Mouse (Mus musculus) MEL (cell line): ENCODE results near the gene Gm38394. TPM values are rescaled to one million over a fixed set of nuclear protein-coding genes. Genes with fewer than 3 reads are reported as not detected.

Experiments used
- DNase-seq: peaks from one replicate; pipeline ENCODE4 v3.0.0; 2011; ENCODE audit warnings: low read depth, low spot score
- H3K27ac ChIP-seq: 2 replicates; pipeline ENCODE4 v1.5.1; 2012; ENCODE audit warnings: low read depth, mild to moderate bottlenecking, control low read depth, low read length, moderate library complexity; ENCODE audit not compliant: control insufficient read depth
- H3K27me3 ChIP-seq, 2 experiments: fragments of 150-350 bp in 1 of 2; sonication (generic) in 1 of 2; 2 replicates each; pipeline ENCODE4 v1.6.1; 2012; ENCODE audit warnings: low read length in 2 of 2, mild to moderate bottlenecking in 2 of 2, improper control_type of control experiment in 1 of 2, moderate library complexity in 1 of 2; ENCODE audit not compliant: insufficient read depth in 2 of 2, control insufficient read depth in 1 of 2
- H3K36me3 ChIP-seq, 2 experiments: 2 replicates each; pipeline ENCODE4 v1.6.1; 2012 to 2014; ENCODE audit warnings: low read length in 2 of 2, improper control_type of control experiment in 1 of 2, inconsistent platforms in 1 of 2, mild to moderate bottlenecking in 1 of 2; ENCODE audit not compliant: insufficient read depth in 2 of 2, control insufficient read depth in 1 of 2
- H3K4me1 ChIP-seq, 2 experiments: fragments of 150-350 bp in 1 of 2; sonication (generic) in 1 of 2; 2 replicates each; pipeline ENCODE4 v1.6.1; 2012; ENCODE audit warnings: low read length in 2 of 2, improper control_type of control experiment in 1 of 2, mild to moderate bottlenecking in 1 of 2; ENCODE audit not compliant: insufficient read depth in 2 of 2, control insufficient read depth in 1 of 2
- H3K4me3 ChIP-seq, 2 experiments: fragments of 150-350 bp in 1 of 2; sonication (generic) in 1 of 2; 2 replicates each; pipeline ENCODE4 v1.5.1; 2012; ENCODE audit warnings: low read depth in 2 of 2, low read length in 2 of 2, mild to moderate bottlenecking in 2 of 2, moderate library complexity in 2 of 2, control low read depth in 1 of 2, improper control_type of control experiment in 1 of 2; ENCODE audit not compliant: control insufficient read depth in 1 of 2, insufficient read depth in 1 of 2
- H3K79me2 ChIP-seq: 2 replicates; pipeline ENCODE4 v1.6.1; 2012; ENCODE audit warnings: mild to moderate bottlenecking, low read length, moderate library complexity; ENCODE audit not compliant: control insufficient read depth, poor library complexity, insufficient read depth
- H3K9ac ChIP-seq: 2 replicates; pipeline ENCODE4 v1.6.1; 2012; ENCODE audit warnings: low read depth, mild to moderate bottlenecking, control low read depth, low read length, moderate library complexity; ENCODE audit not compliant: control insufficient read depth, poor library complexity, severe bottlenecking
- H3K9me3 ChIP-seq: fragments of 150-350 bp; sonication (generic); replicated peaks from 2 replicates; pipeline ENCODE4 v1.6.1; 2012; ENCODE audit warnings: mild to moderate bottlenecking, low read length, improper control_type of control experiment, moderate library complexity; ENCODE audit not compliant: insufficient read depth
- BHLHE40 ChIP-seq: IDR thresholded peaks from 2 replicates; pipeline ENCODE4 v1.6.1; 2012; ENCODE audit warnings: low read depth, mild to moderate bottlenecking, inconsistent platforms, low read length, improper control_type of control experiment, borderline replicate concordance
- CHD1 ChIP-seq: IDR thresholded peaks from 2 replicates; pipeline ENCODE4 v1.6.1; 2012; ENCODE audit warnings: low read depth, mild to moderate bottlenecking, inconsistent platforms, low read length, improper control_type of control experiment
- CTCF ChIP-seq, 3 experiments: IDR thresholded peaks in 2 of 3; conservative IDR thresholded peaks in 1 of 3; 2 replicates each; pipeline ENCODE4 v1.5.1; 2011 to 2012; ENCODE audit warnings: low read length in 3 of 3, low read depth in 2 of 3, mild to moderate bottlenecking in 2 of 3, improper control_type of control experiment in 1 of 3, inconsistent platforms in 1 of 3, mixed read lengths in 1 of 3, moderate library complexity in 1 of 3; ENCODE audit not compliant: control insufficient read depth in 1 of 3, insufficient read depth in 1 of 3, poor library complexity in 1 of 3, severe bottlenecking in 1 of 3
- EP300 ChIP-seq, 2 experiments: IDR thresholded peaks; 2 replicates each; pipeline ENCODE4 v1.6.1; 2011; ENCODE audit warnings: improper control_type of control experiment in 2 of 2, low read length in 2 of 2, low read depth in 1 of 2, mild to moderate bottlenecking in 1 of 2
- GABPA ChIP-seq: IDR thresholded peaks from 2 replicates; pipeline ENCODE4 v1.6.1; 2012; ENCODE audit warnings: low read depth, mild to moderate bottlenecking, inconsistent platforms, low read length, improper control_type of control experiment, moderate library complexity
- GATA1 ChIP-seq: IDR thresholded peaks from 2 replicates; pipeline ENCODE4 v1.6.1; 2011; ENCODE audit warnings: low read depth, low read length, improper control_type of control experiment
- JUND ChIP-seq: IDR thresholded peaks from 2 replicates; pipeline ENCODE4 v1.6.1; 2011; ENCODE audit warnings: low read depth, mild to moderate bottlenecking, improper control_type of control experiment, low read length
- MAX ChIP-seq: IDR thresholded peaks from 2 replicates; pipeline ENCODE4 v1.6.1; 2011; ENCODE audit warnings: low read length, improper control_type of control experiment
- MEF2A ChIP-seq: IDR thresholded peaks from 2 replicates; pipeline ENCODE4 v1.6.1; 2014; ENCODE audit warnings: low read depth, mild to moderate bottlenecking, inconsistent platforms, low read length, improper control_type of control experiment; ENCODE audit not compliant: poor library complexity, insufficient replicate concordance, severe bottlenecking; ENCODE audit errors: extremely low read depth
- MYB ChIP-seq: IDR thresholded peaks from 2 replicates; pipeline ENCODE4 v1.6.1; 2011; ENCODE audit warnings: mild to moderate bottlenecking, low read depth, low read length, improper control_type of control experiment
- MYC ChIP-seq: IDR thresholded peaks from 2 replicates; pipeline ENCODE4 v1.6.1; 2011; ENCODE audit warnings: low read depth, mild to moderate bottlenecking, low read length, improper control_type of control experiment, moderate library complexity
- NELFE ChIP-seq: IDR thresholded peaks from 2 replicates; pipeline ENCODE4 v1.6.1; 2011; ENCODE audit warnings: low read depth, low read length, improper control_type of control experiment
- POLR2A ChIP-seq, 2 experiments: IDR thresholded peaks; 2 replicates each; pipeline ENCODE4 v1.6.1; 2011 to 2012; ENCODE audit warnings: low read length in 2 of 2, mild to moderate bottlenecking in 2 of 2, control low read depth in 1 of 2, improper control_type of control experiment in 1 of 2, low read depth in 1 of 2, moderate library complexity in 1 of 2; ENCODE audit not compliant: control insufficient read depth in 1 of 2, insufficient read depth in 1 of 2, poor library complexity in 1 of 2
- POLR2AphosphoS5 ChIP-seq: IDR thresholded peaks from 2 replicates; pipeline ENCODE4 v1.6.1; 2012; ENCODE audit warnings: low read depth, borderline replicate concordance, mild to moderate bottlenecking, inconsistent platforms, low read length, moderate library complexity, mixed read lengths
- RAD21 ChIP-seq: IDR thresholded peaks from 2 replicates; pipeline ENCODE4 v1.6.1; 2011; ENCODE audit warnings: mild to moderate bottlenecking, low read depth, low read length, improper control_type of control experiment
- SMC3 ChIP-seq: IDR thresholded peaks from 2 replicates; pipeline ENCODE4 v1.6.1; 2011; ENCODE audit warnings: low read depth, low read length, improper control_type of control experiment
- UBTF ChIP-seq: IDR thresholded peaks from 2 replicates; pipeline ENCODE4 v1.6.1; 2012; ENCODE audit warnings: low read depth, mild to moderate bottlenecking, inconsistent platforms, low read length, improper control_type of control experiment, moderate library complexity, borderline replicate concordance; ENCODE audit not compliant: insufficient read depth
- USF1 ChIP-seq: IDR thresholded peaks from 2 replicates; pipeline ENCODE4 v1.6.1; 2014; ENCODE audit warnings: low read depth, mild to moderate bottlenecking, inconsistent platforms, low read length, improper control_type of control experiment, moderate library complexity
- USF2 ChIP-seq, 2 experiments: IDR thresholded peaks; 2 replicates each; pipeline ENCODE4 v1.6.1; 2011 to 2012; ENCODE audit warnings: improper control_type of control experiment in 2 of 2, low read length in 2 of 2, borderline replicate concordance in 1 of 2, inconsistent platforms in 1 of 2, low read depth in 1 of 2, mild to moderate bottlenecking in 1 of 2; ENCODE audit not compliant: insufficient read depth in 1 of 2
- ZC3H11A ChIP-seq: IDR thresholded peaks from 2 replicates; pipeline ENCODE4 v1.6.1; 2012; ENCODE audit warnings: low read depth, mild to moderate bottlenecking, inconsistent platforms, low read length, improper control_type of control experiment
- ZKSCAN1 ChIP-seq: IDR thresholded peaks from 2 replicates; pipeline ENCODE4 v1.6.1; 2012; ENCODE audit warnings: low read depth, mild to moderate bottlenecking, inconsistent platforms, low read length, improper control_type of control experiment, moderate library complexity
- ZMIZ1 ChIP-seq: IDR thresholded peaks from 2 replicates; pipeline ENCODE4 v1.6.1; 2012; ENCODE audit warnings: low read depth, mild to moderate bottlenecking, inconsistent platforms, low read length, improper control_type of control experiment, moderate library complexity
- ZNF384 ChIP-seq: IDR thresholded peaks from 2 replicates; pipeline ENCODE4 v1.6.1; 2012; ENCODE audit warnings: low read depth, mild to moderate bottlenecking, inconsistent platforms, low read length, improper control_type of control experiment
- polyA plus RNA-seq, 2 experiments: library from polyadenylated mRNA; stranded (reverse) in 1 of 2; unstranded in 1 of 2; fragments of >175 nt in 1 of 2; fragments of >200 nt in 1 of 2; gene quantifications; 2 replicates each; pipeline versions ENCODE4 v1.2.1 to v1.2.4; 2012; ENCODE audit warnings: low replicate concordance in 2 of 2, low read depth in 1 of 2; ENCODE audit not compliant: insufficient read length in 2 of 2, insufficient read depth in 1 of 2, missing spikeins in 1 of 2
- total RNA-seq: library from RNA; depleted of rRNA; stranded (reverse); fragments of 300-350 nt; gene quantifications from 2 replicates; pipeline ENCODE4 v1.2.3, GENCODE M21; 2012

Gene Gm38394
- total and polyA plus RNA-seq, 3 experiments = 1.0 to 5.2 TPM; not detected in 1

- H3K79me2 ChIP-seq = no peaks in the 10 kb centered on the region
Observed at GRCm38 (mm10) chr1:133632168-133632567, 28.9 kb downstream of the Gm38394 start.

GRCm38 (mm10) chr1:133625052-133625451, 36.1 kb downstream of the Gm38394 start:
- Histone ChIP-seq H3K4me1 (no peaks in the 10 kb centered on the region), H3K27ac (no peak overlapping the region), H3K79me2 (no peaks in the 10 kb centered on the region), H3K9me3 (no peaks in the 10 kb centered on the region)
- TF ChIP-seq MEF2A (no peak), USF1 (no peak), RAD21 (no peak), NELFE (no peak), SMC3 (no peak), MAX (no peak), UBTF (no peak), GATA1 (no peak), USF2 (IDR thresholded peaks at IDR 0.05; ENCODE audit: borderline replicate concordance in 1 of 2, insufficient read depth in 1 of 2, low read depth in 1 of 2, low read length in 2 of 2) (no peak)
- TF ChIP-seq, all 39 proteins: peak for 0
- no peaks in the 10 kb centered on the region for H3K27me3 ChIP-seq
- no peak overlapping the region for H3K4me3 ChIP-seq
- H3K9ac ChIP-seq = no peak overlapping the region
- peaks cover 0 to 25% of the 10 kb centered on the region in 2 experiments; a peak in 2 of 4 replicates for H3K36me3 ChIP-seq
- DNase-seq = no peak

More at GRCm38 (mm10) chr1:133632168-133632567, 28.9 kb downstream of the Gm38394 start:
- Histone ChIP-seq H3K27ac (no peak overlapping the region), H3K4me3 (no peak overlapping the region), H3K4me1 (no peaks in the 10 kb centered on the region), H3K9ac (no peak overlapping the region), H3K36me3 (peaks cover 0 to 48% of the 10 kb centered on the region in 2 experiments; a peak in 2 of 4 replicates), H3K9me3 (no peaks in the 10 kb centered on the region), H3K27me3 (no peaks in the 10 kb centered on the region)
- DNase-seq = peak; percentile 28
- TF ChIP-seq USF1 = no peak
- no peak for TF ChIP-seq ZNF384
- peak; percentile 23 for TF ChIP-seq RAD21
- no peak for TF ChIP-seq POLR2AphosphoS5
- TF ChIP-seq EP300 (IDR thresholded peaks at IDR 0.05; ENCODE audit: low read depth in 1 of 2, low read length in 2 of 2) = no peak
- TF ChIP-seq SMC3 = peak; percentile 32; the same call in 1 of the 2 replicates
- TF ChIP-seq CTCF (IDR thresholded peaks at IDR 0.05 in 2 of 3, conservative IDR thresholded peaks at IDR 0.05 in 1 of 3; ENCODE audit: control insufficient read depth in 1 of 3, insufficient read depth in 1 of 3, low read depth in 2 of 3, low read length in 3 of 3, poor library complexity in 1 of 3, severe bottlenecking in 1 of 3) = peak in 1 of 3 experiments; percentile 28; a peak in 2 of 6 replicates
- no peak for TF ChIP-seq NELFE

GRCm38 (mm10) chr1:133618311-133618710, 42.8 kb downstream of the Gm38394 start:
- peaks cover 3 to 27% of the 10 kb centered on the region in 2 experiments for H3K36me3 ChIP-seq
- H3K27ac ChIP-seq = peak overlapping the region; percentile 86
- H3K79me2 ChIP-seq = no peaks in the 10 kb centered on the region
- no peaks in the 10 kb centered on the region for H3K9me3 ChIP-seq
- peak; percentile 59 for DNase-seq
- H3K4me3 ChIP-seq = peak overlapping the region; percentile 20 to 26; a peak in 3 of 4 replicates
- H3K27me3 ChIP-seq = no peaks in the 10 kb centered on the region
- peaks cover 18 to 19% of the 10 kb centered on the region in 2 experiments for H3K4me1 ChIP-seq
- H3K9ac ChIP-seq = peak overlapping the region; percentile 45
- TF ChIP-seq GABPA (no peak), UBTF (no peak), POLR2A (IDR thresholded peaks at IDR 0.05; ENCODE audit: control insufficient read depth in 1 of 2, insufficient read depth in 1 of 2, low read depth in 1 of 2, low read length in 2 of 2, poor library complexity in 1 of 2) (no peak), MYB (no peak), POLR2AphosphoS5 (no peak), SMC3 (no peak), ZMIZ1 (0 out of 2 replicates have a peak, but pooled peaks have one; percentile 28), ZC3H11A (no peak), MYC (peak; percentile 71), BHLHE40 (peak; percentile 80), MAX (peak; percentile 79), ZNF384 (no peak), MEF2A (no peak), JUND (no peak), ZKSCAN1 (no peak), CHD1 (no peak)
